8 mouse cellular contexts compared by ENCODE assay signal in the genomic region with DNA sequence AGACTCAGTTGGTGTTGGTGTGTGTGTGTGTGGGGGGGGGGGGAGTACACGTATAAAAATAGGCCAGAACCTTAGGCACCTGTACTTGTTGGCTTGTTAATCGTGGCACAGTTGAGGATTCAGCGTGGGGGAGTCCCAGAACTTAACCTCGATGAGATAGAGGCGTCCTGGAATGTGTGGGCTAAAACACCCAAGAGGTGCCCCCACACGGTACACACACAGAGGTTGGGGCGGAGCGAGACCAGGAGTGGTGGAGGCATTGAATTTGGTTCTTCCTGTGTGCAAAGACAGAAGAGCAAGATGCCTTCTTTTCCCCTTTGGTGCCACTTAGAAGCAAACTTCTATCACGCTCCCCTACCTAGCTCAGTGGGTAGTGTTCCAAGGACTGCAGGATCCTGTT. TPM values are rescaled to one million over a fixed set of nuclear protein-coding genes. Genes with fewer than 3 reads are reported as not detected.
DNase-seq lines count a peak whose midpoint lies in the region; ATAC-seq and TF ChIP-seq lines count a peak whose summit lies in the region.

No protein-coding gene starts in this region.

- WGBS in kidney, postnatal 0 days: 46% methylated on average over 9 of the region's 9 CpGs
- WGBS in intestine, embryonic 16.5 days: 41% methylated on average over 9 of the region's 9 CpGs
- WGBS in olfactory bulb, adult 2 months: 49% methylated on average over 9 of the region's 9 CpGs

- no peak for TF ChIP-seq POLR2A in olfactory bulb, adult 2 months (IDR thresholded peaks at IDR 0.05; ENCODE audit: insufficient read depth, low read depth, low read length)

- H3K4me3 ChIP-seq in kidney, postnatal 0 days (replicated peaks; ENCODE audit: low read depth, low read length): peak overlapping the region; percentile 37
- H3K4me3 ChIP-seq in intestine, embryonic 16.5 days (ENCODE audit: low read length): peak overlapping the region; percentile 60
- peak overlapping the region; percentile 59 for H3K4me3 ChIP-seq in olfactory bulb, adult 2 months (ENCODE audit: insufficient read depth, low read depth, low read length)

- H3K27ac ChIP-seq in kidney, postnatal 0 days: no peak overlapping the region
- H3K27ac ChIP-seq in intestine, embryonic 16.5 days (ENCODE audit: low read length): no peak overlapping the region
- H3K27ac ChIP-seq in olfactory bulb, adult 2 months (ENCODE audit: insufficient read depth, low read depth, low read length): no peak overlapping the region

- peak overlapping the region; percentile 71 for H3K4me2 ChIP-seq in kidney, postnatal 0 days (ENCODE audit: low read length)
- H3K4me2 ChIP-seq in intestine, embryonic 16.5 days (ENCODE audit: low read depth, low read length): peak overlapping the region; percentile 66

- H3K36me3 ChIP-seq in kidney, postnatal 0 days (ENCODE audit: insufficient read depth, low read length): no peaks in the 10 kb centered on the region
- no peaks in the 10 kb centered on the region for H3K36me3 ChIP-seq in intestine, embryonic 16.5 days (ENCODE audit: control insufficient read depth, insufficient read depth, low read length)

- no peak for DNase-seq in kidney, postnatal 0 days (ENCODE audit: low spot score)
- DNase-seq in kidney, postnatal 10 days: no peak
- DNase-seq in testis, postnatal 14 days (ENCODE audit: low spot score): no peak
- no peak for DNase-seq in left cerebral cortex, adult 18-20 months (ENCODE audit: low spot score in 2 of 2)
- no peak for DNase-seq in heart, adult 11 months

- H3K9me3 ChIP-seq in kidney, postnatal 0 days (replicated peaks; ENCODE audit: low read length): no peaks in the 10 kb centered on the region
- H3K9me3 ChIP-seq in intestine, embryonic 16.5 days (ENCODE audit: control insufficient read depth, low read length): no peaks in the 10 kb centered on the region

- TF ChIP-seq CTCF in kidney, postnatal 0 days (IDR thresholded peaks at IDR 0.05; ENCODE audit: low read depth): no peak
- no peak for TF ChIP-seq CTCF in olfactory bulb, adult 2 months (IDR thresholded peaks at IDR 0.05; ENCODE audit: insufficient read depth, low read depth, low read length)

- H3K27me3 ChIP-seq in kidney, postnatal 0 days (ENCODE audit: insufficient read depth, low read length): no peaks in the 10 kb centered on the region
- H3K27me3 ChIP-seq in intestine, embryonic 16.5 days (replicated peaks; ENCODE audit: control insufficient read depth, insufficient read depth, low read length): peaks cover 4% of the 10 kb centered on the region; the same call in 1 of the 2 replicates

- no peaks in the 10 kb centered on the region for H3K4me1 ChIP-seq in kidney, postnatal 0 days (replicated peaks; ENCODE audit: insufficient read depth, low read length)
- no peaks in the 10 kb centered on the region for H3K4me1 ChIP-seq in intestine, embryonic 16.5 days (ENCODE audit: control insufficient read depth, insufficient read depth, low read length)
- 0 out of 2 replicates have a peak, but pooled peaks cover 3% of the 10 kb centered on the region for H3K4me1 ChIP-seq in olfactory bulb, adult 2 months (ENCODE audit: control insufficient read depth, insufficient read depth, low read length)

- ATAC-seq in kidney, postnatal 0 days (replicated peaks; ENCODE audit: low FRiP score, low read depth): no peak
- 0 out of 2 replicates have a peak, but pooled peaks have one; percentile 19 for ATAC-seq in common myeloid progenitor, adult 5-6 weeks (replicated peaks; ENCODE audit: low read depth, poor library complexity, severe bottlenecking)
- peak; percentile 11; the same call in 1 of the 2 replicates for ATAC-seq in intestine, embryonic 16.5 days

- H3K9ac ChIP-seq in kidney, postnatal 0 days (ENCODE audit: low read depth, low read length): no peak overlapping the region
- H3K9ac ChIP-seq in intestine, embryonic 16.5 days (ENCODE audit: low read depth, low read length): peak overlapping the region; percentile 61; the same call in 1 of the 2 replicates

RNA-seq across cellular contexts. Expression of a gene that starts 1.2 kb away (rescaled TPM):
- 4.3 and 4.8 TPM in 2 replicates for polyA plus RNA-seq in kidney, postnatal 0 days (2015; fragmentation: Nextera tagmentation; extraction: Ambion mirVana)
- 132 and 150 TPM in 2 replicates for total RNA-seq in common myeloid progenitor, adult 5-6 weeks (2017)
- 5.2 and 5.5 TPM in 2 replicates for polyA plus RNA-seq in intestine, embryonic 16.5 days (2015; fragmentation: Nextera tagmentation; extraction: Ambion mirVana)
- not detected in 2 replicates for polyA plus RNA-seq in olfactory bulb, adult 2 months (2012; ENCODE audit: insufficient read depth, insufficient read length, low replicate concordance, missing spikeins)
- total RNA-seq in left cerebral cortex, adult 18-20 months (2021): 1 to 10 TPM; 4.6 to 6.7 TPM
